Mouse (Mus musculus) layer of hippocampus, adult 9-11 months (tissue): ENCODE results near the gene Tet1.
"Not testable (repeated sequence)": the region's sequence is repeated elsewhere in the genome, so short reads cannot be mapped to it uniquely, and the experiment has no call there.

ENCODE experiments used
- DNase-seq: peaks from one replicate; pipeline ENCODE4 v3.0.0; 2022

Gene Tet1

DNA sequence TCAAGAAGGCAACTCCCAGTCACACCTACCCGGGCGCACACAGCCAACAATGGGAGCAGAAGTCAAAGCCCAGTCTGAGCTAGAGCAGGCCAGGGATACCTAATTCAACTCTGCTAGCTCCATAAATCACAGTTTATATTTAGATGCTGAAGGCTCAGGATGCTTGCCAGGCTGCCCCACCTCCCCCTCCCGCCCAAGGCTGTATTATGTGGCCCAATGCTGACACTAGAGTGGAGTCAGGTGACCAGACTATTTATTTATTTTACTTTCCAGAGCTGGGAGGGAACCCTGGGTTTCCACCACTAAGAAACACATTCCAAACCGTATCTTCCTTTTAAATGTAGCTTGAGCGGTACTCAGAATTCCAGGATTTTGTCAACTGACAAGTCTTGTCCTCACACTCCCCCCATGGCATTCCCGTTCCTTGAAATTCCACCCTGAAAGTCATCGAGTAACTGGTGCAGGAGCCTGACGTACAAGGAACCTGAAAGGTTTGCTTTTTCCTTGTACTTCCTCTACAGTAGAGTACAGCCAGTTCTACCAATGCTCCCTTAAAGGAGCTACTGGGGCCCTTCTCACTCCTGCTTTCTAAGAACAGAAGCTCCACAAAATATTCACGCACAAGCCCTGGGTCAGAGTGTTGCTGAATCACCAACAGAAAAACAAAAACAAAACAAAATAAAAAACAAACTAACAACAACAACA, 64.9 kb downstream of the Tet1 start:
- DNase-seq = no peak

DNA sequence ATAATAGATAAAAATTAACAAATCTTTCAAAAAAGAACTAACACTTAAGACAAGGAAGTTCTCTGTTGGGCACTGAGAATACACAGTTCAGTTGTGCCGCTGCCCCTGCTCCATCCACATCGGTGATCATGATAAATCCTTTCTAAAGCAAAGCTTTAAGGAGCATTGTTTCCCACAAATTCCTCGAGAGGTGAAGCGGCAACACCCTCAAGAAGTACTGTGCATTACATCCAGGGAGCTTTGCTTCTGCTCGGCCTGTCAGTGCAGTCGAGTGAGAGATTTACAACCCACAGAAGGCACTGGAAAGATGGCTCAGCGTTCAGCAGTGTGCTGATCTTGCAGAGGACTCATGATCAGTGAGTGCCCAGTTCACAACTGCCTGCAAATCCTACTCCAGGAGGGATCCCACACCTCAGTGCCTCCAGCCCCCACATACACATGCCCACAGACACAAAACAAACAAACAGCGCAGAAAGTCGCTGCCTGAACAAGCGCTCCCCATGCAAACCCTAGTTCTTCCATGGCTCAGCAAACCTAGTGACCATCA, 66.8 kb downstream of the Tet1 start:
- DNase-seq = no peak

DNA sequence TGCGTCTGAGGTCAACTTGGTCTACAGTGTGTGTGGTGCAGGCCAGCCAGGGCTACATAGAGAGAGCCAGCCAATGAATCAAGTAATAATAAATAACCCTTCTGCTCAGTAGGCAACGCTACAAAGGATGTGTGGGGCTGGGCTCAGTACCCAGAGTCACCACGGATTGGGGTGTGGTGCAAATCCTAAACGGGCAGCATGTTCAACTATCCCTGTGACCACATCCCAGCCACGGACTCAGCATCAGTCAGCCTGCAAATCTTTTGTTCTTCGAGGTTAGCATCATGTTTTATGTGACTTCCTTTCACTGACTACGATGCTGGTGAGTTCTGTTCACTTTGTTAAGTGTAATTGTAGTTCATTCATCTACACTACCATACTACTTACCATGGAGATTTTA, 68.1 kb downstream of the Tet1 start:
- no peak for DNase-seq

DNA sequence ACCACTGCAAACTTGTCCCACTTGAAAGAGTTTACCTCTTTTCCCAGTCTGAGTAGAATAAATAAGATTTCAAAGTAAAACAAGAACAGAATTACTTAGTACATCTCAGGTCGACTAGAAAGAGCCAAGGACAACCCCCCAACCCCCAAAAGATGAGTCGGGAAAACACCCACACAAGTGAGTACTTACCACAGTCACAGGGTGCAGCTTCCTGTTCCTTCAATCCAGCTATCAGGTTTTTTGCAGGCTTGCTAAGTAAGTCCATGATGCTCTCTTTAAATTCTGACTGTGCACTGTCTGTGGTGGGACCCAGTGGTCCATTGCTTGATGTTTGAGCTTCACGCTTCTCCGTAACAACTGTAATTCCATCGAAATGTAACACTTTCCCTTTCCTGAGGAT, 70.8 kb downstream of the Tet1 start:
- no peak for DNase-seq

DNA sequence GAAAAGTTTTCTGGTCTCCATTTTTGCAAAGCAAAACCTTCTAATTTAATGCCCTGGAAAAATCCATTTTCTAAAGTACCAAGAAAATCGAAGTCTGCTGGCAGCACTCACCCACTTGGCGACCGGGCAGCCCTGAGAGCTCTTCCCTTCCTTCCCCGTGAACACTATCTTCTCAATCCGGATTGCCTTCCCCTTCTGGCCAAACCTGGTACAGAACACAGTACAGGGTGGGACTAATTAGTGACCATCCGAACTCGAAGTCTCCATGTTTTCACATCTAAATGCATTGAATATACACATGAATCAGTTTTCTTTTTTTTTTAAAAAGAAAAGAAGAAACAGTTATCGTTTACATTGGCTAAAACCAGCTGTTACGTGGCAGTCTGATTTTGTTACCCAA, 76.0 kb downstream of the Tet1 start:
- no peak for DNase-seq

DNA sequence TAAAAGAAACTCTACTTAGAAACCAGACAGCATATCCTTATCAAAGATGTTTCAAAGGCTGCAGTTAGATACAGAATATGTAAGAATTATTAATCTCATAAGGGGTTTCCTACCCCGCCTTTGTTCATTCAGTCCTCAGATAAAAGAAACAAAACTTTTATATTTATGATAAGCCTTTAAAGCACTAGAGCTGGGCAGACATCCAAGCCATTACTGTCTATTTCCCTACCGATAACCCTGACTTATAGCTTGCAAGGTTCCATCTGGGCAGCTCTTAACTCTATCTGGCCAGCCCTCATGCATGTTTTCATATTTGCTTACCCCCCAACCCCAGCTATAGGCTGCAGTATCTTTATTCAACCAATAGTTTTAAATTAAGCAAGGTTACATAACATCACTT, 77.2 kb downstream of the Tet1 start:
- no peak for DNase-seq

DNA sequence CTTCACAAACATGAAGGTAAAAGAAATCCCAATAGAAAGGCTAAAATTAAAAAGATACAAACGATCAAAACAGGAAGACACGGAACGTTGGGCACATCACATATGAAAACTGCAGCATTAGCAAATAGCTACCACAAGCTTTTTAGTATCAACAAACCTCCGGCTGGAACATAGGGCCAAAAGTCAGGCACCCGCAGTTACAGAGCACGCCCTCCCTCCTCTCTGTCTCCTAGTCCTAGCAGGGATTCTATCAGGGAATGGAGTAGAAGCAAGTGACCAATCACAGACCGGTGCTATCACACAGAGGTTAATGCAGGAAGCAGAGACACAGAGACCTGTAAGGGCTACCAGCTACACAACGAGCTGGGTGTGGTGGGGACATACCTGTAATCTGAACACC, 84.3 kb downstream of the Tet1 start:
- DNase-seq = no peak

DNA sequence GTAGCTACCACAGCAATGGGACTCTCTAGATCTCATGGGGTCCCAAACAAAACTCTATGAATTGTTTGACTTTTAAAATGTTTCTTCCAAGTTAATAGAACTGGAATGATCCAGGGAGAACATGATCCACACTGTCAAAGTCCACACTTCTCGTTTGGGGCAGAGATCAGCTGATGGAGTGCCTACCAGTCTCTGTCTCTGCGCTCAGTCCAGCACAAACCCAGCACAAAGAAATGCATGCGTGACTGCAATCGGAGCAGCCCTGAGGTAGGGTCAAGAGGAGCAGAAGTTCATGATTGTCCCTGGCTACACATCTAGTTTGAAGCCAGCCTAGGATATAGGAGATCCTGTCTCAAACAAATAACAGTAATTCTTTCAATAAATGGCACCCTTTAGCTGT, 85.4 kb downstream of the Tet1 start:
- DNase-seq = no peak

DNA sequence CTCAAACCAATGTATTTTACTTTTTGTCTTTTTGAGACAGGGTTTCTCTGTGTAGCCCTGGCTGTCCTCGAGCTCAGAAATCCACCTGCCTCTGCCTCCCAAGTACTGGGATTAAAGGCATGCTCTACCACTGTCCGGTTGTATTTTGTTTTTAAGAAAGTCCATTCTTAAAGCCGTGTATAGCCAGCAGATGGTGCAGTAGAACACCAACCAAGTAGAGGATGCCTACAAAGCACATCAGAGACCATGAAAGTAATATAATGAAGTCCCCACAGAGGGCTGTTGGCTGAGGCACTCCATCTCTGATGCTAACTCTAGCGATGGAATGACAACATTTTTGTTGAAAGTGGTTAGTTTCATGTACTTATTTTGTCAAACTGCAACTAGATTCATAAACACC, 98.8 kb downstream of the Tet1 start:
- DNase-seq = no peak

DNA sequence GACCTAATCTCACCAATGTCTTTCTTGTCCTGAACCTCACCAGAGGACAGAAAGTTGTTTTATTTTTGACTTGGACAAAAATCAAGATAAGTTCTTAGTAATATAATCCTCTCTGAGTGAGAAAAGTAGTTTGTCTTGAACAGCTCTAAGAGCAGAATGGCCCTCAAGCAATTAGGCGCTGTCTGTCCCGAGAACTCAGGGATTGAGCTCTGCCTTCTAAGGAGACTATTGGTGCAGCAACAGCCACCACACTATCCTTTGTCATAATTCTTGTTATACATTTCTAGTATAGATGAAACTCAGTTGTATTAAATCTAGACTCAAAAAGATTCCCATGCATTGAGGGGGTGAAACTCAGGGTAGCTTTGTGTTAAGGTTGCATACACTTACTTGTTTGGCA, 100.0 kb downstream of the Tet1 start:
- no peak for DNase-seq

DNA sequence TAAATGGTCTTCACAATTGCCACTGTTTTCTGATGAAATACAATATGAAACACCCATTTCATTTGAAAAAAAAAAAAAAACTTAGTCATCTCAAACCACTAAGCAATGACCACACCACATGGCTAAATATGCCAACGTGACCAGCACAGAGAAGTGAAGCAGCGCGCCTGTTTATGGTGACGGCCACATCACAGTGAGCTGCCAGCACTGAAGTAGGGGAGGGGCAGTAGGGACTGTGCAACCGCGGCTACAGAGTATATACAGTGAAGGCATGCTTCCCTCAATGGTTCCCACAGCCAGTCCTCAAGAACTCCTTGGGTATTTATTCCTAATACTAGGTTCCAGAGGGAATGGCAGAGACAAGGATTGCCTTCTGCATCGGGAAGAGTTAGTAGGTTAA, 100.5 kb downstream of the Tet1 start:
- no peak for DNase-seq

DNA sequence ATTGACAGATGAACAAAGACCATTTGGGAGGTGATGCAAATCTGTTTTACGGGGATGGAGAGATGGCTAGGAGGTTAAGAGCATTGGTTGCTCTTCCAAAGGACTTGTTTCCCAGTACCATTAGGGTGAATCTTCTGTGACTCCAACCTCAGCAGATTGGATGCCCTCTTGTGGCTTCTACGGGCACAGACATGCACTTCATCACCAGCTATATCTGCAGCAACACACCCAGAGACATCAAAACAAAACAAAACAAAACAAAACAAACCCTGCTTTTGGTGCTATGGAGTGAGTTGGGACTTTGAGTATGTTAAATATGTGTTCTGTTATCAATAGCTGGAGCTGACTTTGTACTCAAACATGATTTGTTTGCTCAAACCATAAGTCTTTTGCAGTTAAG, 104.7 kb downstream of the Tet1 start:
- no peak for DNase-seq

DNA sequence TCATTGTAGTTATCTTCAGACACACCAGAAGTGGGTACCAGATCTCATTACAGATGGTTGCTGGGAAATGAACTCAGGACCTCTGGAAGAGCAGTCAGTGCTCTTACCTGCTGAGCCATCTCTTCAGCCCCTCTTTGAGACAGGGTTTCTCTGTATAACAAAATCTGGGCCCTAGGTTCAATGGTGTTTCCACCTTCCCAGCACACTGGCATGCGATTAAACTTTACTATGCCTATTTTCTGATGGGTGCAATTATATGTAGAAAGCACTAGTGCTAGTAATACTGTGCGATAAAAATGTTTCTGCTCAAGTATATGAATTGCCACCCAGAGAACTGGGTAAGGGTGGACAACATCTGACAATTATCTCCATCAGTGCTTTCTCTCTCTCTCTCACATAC, 105.5 kb downstream of the Tet1 start:
- DNase-seq = no peak

DNA sequence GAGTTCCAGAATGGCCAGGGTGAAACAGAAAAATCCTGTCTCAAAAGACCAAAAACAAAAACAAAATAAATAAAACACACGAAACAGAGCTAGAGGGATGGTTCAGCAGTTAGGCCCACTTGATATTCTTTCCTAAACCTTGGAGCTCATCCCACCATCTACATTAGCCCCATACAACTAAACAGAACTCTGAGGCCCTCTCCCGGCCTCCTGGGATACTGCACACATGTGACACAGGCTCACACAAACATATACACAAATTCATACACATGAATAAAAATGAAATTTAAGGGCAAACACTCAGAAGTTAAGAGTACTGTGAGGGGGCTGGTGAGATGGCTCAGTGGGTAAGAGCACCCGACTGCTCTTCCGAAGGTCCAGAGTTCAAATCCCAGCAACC, 114.6 kb downstream of the Tet1 start:
- no peak for DNase-seq

DNA sequence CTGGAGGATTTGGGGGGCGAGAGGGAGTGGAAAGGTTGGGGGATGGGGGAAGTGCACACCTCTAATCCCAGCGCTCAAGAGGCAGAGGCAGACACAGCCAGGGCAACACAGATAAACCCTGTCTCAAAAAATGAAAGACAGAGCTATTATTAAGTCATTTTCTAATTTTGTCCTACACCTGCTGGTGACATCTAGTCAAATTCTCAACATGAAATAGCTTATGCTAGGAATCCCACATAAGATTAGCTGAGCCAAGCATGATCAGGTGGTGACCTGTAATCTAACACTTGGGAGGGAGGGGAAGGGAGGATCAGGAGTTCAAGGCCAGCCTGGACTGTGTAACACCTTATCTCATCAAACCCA, 115.7 kb downstream of the Tet1 start:
- DNase-seq = no peak

DNA sequence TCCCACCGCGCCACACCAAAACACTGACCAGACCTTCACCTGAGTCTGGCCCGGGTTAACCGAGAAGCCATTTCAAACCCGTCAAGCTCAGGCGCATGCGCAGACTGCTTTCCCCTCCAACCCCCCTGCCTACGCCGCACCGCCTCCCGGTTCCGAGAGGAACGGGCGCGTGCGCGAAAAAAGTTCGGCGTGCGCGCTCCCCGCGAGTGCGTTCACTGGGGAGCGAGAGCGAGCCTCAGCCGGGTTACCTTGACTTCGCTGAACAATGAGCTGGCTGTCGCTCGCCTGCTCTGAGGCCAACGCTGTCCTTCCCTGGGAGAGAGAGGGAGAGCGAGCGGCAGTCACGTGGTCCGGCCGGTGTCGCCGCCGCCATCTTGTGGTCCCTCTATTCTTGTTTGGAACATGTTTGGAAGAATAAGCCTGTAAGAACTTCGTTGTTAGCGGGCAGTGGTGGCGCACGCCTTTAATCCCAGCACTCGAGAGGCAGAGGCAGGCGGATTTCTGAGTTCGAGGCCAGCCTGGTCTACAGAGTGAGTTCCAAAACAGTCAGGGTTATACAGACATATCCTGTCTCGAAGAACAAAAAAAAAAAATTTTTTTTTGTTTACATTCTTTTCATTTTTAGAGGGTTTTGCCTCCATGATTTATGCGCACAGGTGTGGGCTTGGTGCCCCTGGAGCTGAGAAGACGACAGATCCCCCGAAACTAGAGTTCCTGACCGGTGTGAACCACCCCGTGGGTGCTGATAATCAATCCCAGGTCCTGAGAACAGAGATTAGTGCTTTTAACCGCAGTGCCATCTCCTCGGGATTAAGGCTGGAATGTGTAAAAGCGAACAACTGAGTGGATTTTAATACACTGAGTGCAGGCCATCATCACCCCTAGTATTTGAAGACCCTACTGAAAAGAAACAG, 116.4 kb downstream of the Tet1 start, which contains the start of gene Ccar1:
Gene Ccar1 (minus strand): TSS at position 110 of the 914 bp plus-strand sequence.
- DNase-seq = peak; percentile 98

DNA sequence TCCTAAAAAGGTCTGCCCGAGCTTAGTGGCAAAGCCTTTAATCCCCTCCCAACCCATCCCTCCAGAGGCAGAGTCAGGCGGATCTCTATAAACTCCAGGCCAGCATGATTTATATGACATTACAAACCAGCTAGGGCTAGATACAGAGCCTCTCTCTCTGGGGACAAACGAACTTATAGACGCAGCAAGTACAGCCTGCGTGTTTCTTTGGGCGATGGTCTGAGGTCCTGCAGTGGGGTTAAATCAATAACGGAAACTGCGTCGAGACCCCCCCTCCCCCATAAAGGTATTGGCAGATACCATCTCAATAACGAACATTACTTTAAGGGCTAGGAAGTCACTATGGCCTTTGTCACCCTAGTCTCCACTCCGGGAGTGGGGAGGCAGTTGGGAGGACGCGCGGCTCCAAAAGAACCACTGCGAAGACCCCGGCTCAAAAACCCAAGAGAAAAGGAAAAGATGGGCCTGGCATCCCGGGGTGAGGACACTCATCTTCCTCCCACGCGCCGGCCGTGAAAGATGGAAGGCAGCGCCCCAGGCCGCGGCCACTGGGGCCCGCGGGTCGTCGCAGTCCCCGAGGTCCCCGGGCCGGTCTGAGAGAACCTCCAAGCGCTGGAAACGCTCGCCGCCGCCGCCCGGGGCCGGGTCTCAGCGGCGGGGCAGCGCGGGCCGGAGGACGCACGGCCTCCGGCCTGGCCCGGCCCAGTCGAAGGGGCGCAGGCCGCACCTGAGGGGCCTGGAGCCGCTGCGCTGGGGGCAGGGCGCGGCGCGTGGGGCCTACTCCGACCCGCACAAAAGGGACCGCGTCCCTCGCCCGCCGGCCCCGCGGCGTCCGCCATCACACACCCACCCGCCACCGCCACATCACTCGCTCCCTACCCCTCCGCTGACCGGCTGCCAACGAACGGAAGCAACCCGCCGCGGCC, 117.3 kb downstream of the Tet1 start:
- DNase-seq = no peak

DNA sequence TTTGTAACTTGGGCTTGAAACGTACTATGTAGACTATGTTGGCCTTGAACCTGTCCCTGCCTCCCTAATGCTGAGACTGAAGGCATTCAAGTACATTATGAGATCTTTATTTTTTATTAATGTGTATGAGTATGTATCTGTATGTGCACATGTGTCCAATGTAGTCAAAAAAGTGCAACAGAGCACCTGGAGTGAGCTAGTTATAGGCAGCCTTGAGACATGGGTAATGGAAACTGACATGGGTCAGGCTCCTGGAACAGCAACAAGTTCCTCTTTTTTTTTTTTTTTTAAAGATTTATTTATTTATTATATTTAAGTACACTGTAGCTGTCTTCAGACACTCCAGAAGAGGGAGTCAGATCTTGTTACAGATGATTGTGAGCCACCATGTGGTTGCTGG, 127.0 kb downstream of the Tet1 start:
- not testable (repeated sequence) for DNase-seq
